Comparison of ENCODE assay signal across 15 mouse cellular contexts in genomic region chr1:63049977-63050376, GRCm38 (mm10).
DNase-seq lines count a peak whose midpoint lies in the region; ATAC-seq lines count a peak whose summit lies in the region.
"Had no signal": no experiment of that assay in that cellular context is flagged by ENCODE, and none has a peak within 500 bp of the region (broad histone marks: within the 10 kb centered on the region; RNA-seq: fewer than 3 reads in every experiment).

No protein-coding gene starts in this region.

- peaks cover 17% of the 10 kb centered on the region for H3K4me1 ChIP-seq in heart, embryonic 10.5 days
- no peaks in the 10 kb centered on the region; the same call in 1 of the 2 replicates for H3K4me1 ChIP-seq in kidney, embryonic 14.5 days (ENCODE audit: control insufficient read depth, insufficient read depth, low read length)
- H3K4me1 ChIP-seq: embryonic facial prominence, embryonic 13.5 days; forebrain, embryonic 12.5 days; liver, embryonic 13.5 days had no signal

- no peak overlapping the region for H3K27ac ChIP-seq in heart, embryonic 10.5 days
- no peak overlapping the region for H3K27ac ChIP-seq in kidney, embryonic 14.5 days (ENCODE audit: low read depth, low read length)
- H3K27ac ChIP-seq: embryonic facial prominence, embryonic 13.5 days; forebrain, embryonic 12.5 days; liver, embryonic 13.5 days; macrophage; stomach, embryonic 15.5 days had no signal

- H3K4me3 ChIP-seq in heart, embryonic 10.5 days = no peak overlapping the region
- no peak overlapping the region for H3K4me3 ChIP-seq in kidney, embryonic 14.5 days (ENCODE audit: low read length)
- H3K4me3 ChIP-seq: embryonic facial prominence, embryonic 13.5 days; forebrain, embryonic 12.5 days; liver, embryonic 13.5 days; stomach, embryonic 15.5 days had no signal

- H3K9ac ChIP-seq in kidney, embryonic 14.5 days (ENCODE audit: low read depth, low read length) = no peak overlapping the region
- H3K9ac ChIP-seq: embryonic facial prominence, embryonic 13.5 days; forebrain, embryonic 12.5 days; liver, embryonic 13.5 days; stomach, embryonic 15.5 days had no signal

- H3K27me3 ChIP-seq in heart, embryonic 10.5 days (ENCODE audit: insufficient read depth, poor library complexity, severe bottlenecking) = no peaks in the 10 kb centered on the region
- H3K27me3 ChIP-seq in kidney, embryonic 14.5 days (ENCODE audit: control insufficient read depth, insufficient read depth, low read length) = no peaks in the 10 kb centered on the region
- H3K27me3 ChIP-seq: CH12.LX; embryonic facial prominence, embryonic 13.5 days; forebrain, embryonic 12.5 days; liver, embryonic 13.5 days; stomach, embryonic 15.5 days had no signal

- ATAC-seq in kidney, embryonic 14.5 days (ENCODE audit: low FRiP score, low TSS enrichment) = no peak

- no peaks in the 10 kb centered on the region for H3K9me3 ChIP-seq in heart, embryonic 10.5 days
- no peaks in the 10 kb centered on the region for H3K9me3 ChIP-seq in kidney, embryonic 14.5 days (ENCODE audit: control insufficient read depth, low read length)
- H3K9me3 ChIP-seq: embryonic facial prominence, embryonic 13.5 days; forebrain, embryonic 12.5 days; liver, embryonic 13.5 days; stomach, embryonic 15.5 days had no signal

- H3K36me3 ChIP-seq in heart, embryonic 10.5 days = peaks cover 8% of the 10 kb centered on the region; the same call in 1 of the 2 replicates
- peaks cover 7% of the 10 kb centered on the region; the same call in 1 of the 2 replicates for H3K36me3 ChIP-seq in kidney, embryonic 14.5 days (ENCODE audit: control insufficient read depth, insufficient read depth, low read length)

- peak; percentile 22 to 37 for DNase-seq in heart, postnatal 14 days
- DNase-seq in heart, embryonic 10.5 days (ENCODE audit: low spot score) = no peak
- DNase-seq in MEL-GATA-1-ER (ENCODE audit: extremely low read depth, low read depth) = peak; percentile 34
- peak; percentile 21 for DNase-seq in adrenal gland, postnatal 25 days
- DNase-seq in cerebellum, postnatal 10 days = peak; percentile 96
- DNase-seq in testis, postnatal 14 days (ENCODE audit: low spot score) = no peak
- DNase-seq: kidney, postnatal 4 days; liver, embryonic 13.5 days; thymus, postnatal 4 days had no signal

- H3K4me2 ChIP-seq in kidney, embryonic 14.5 days (replicated peaks; ENCODE audit: low read depth, low read length) = no peak overlapping the region
- H3K4me2 ChIP-seq: embryonic facial prominence, embryonic 13.5 days; forebrain, embryonic 12.5 days; liver, embryonic 13.5 days; stomach, embryonic 15.5 days had no signal

- 95% methylated on average over 3 of the region's 3 CpGs for WGBS in heart, embryonic 10.5 days
- WGBS in kidney, embryonic 14.5 days = 96% methylated on average over 3 of the region's 3 CpGs

- intact Hi-C loops in heart, postnatal 14 days (cut with DNase I) = no loop called here

Comparison
In these comparisons a context has a peak if more than half of its experiments do, and no peak if none do; other contexts are left out.
1. DNase-seq: peak in heart, postnatal 14 days (2 of 2), MEL-GATA-1-ER (single experiment), adrenal gland, postnatal 25 days (single experiment) and cerebellum, postnatal 10 days (2 of 2); none in heart, embryonic 10.5 days (single experiment) and testis, postnatal 14 days (single experiment).